Mouse (Mus musculus) ES-Bruce4 (cell line): Measurements from ENCODE around the gene Nop10. TPM values are rescaled to one million over a fixed set of nuclear protein-coding genes. Genes with fewer than 3 reads are reported as not detected.

ENCODE experiments used
- H3K27ac ChIP-seq: 2 replicates; pipeline ENCODE4 v1.5.1; 2012; ENCODE audit warnings: low read length, inconsistent platforms; ENCODE audit not compliant: insufficient read depth
- H3K27me3 ChIP-seq: 2 replicates; pipeline ENCODE4 v1.6.1; 2012; ENCODE audit warnings: mild to moderate bottlenecking, low read length, inconsistent platforms; ENCODE audit not compliant: control insufficient read depth, poor library complexity, insufficient read depth, severe bottlenecking
- H3K36me3 ChIP-seq: 2 replicates; pipeline ENCODE4 v1.6.1; 2012; ENCODE audit warnings: inconsistent platforms, mild to moderate bottlenecking, low read length, moderate library complexity; ENCODE audit not compliant: control insufficient read depth, poor library complexity, insufficient read depth, severe bottlenecking
- H3K4me1 ChIP-seq: one replicate; pipeline ENCODE4 v1.8.1; 2011; ENCODE audit warnings: low read length; ENCODE audit not compliant: control insufficient read depth, insufficient read depth
- H3K4me3 ChIP-seq: 2 replicates; pipeline ENCODE4 v1.5.1; 2011; ENCODE audit warnings: low read depth, mild to moderate bottlenecking, low read length
- H3K9ac ChIP-seq: 2 replicates; pipeline ENCODE4 v1.6.1; 2012; ENCODE audit warnings: low read depth, mild to moderate bottlenecking, inconsistent platforms; ENCODE audit not compliant: poor library complexity, severe bottlenecking
- H3K9me3 ChIP-seq: replicated peaks from 2 replicates; pipeline ENCODE4 v1.6.1; 2012; ENCODE audit warnings: mild to moderate bottlenecking, low read length, inconsistent platforms; ENCODE audit not compliant: control insufficient read depth, poor library complexity, insufficient read depth, severe bottlenecking
- CTCF ChIP-seq: IDR thresholded peaks from one replicate; pipeline ENCODE4 v1.8.1; 2011; ENCODE audit warnings: low read depth, low read length
- EP300 ChIP-seq: IDR thresholded peaks from 2 replicates; pipeline ENCODE4 v1.6.1; 2011; ENCODE audit warnings: low read depth, low read length; ENCODE audit not compliant: insufficient read depth
- POLR2A ChIP-seq: IDR thresholded peaks from one replicate; pipeline ENCODE4 v1.8.1; 2011; ENCODE audit warnings: low read length; ENCODE audit not compliant: insufficient read depth
- polyA plus RNA-seq: library from polyadenylated mRNA; stranded (reverse); fragments of >200 nt; gene quantifications from 2 replicates; pipeline ENCODE4 v1.2.4, GENCODE M21; 2011; ENCODE audit warnings: low read depth; ENCODE audit not compliant: missing spikeins, insufficient read depth, insufficient read length

Gene Nop10
- polyA plus RNA-seq, 1 experiment: 129 TPM

DNA sequence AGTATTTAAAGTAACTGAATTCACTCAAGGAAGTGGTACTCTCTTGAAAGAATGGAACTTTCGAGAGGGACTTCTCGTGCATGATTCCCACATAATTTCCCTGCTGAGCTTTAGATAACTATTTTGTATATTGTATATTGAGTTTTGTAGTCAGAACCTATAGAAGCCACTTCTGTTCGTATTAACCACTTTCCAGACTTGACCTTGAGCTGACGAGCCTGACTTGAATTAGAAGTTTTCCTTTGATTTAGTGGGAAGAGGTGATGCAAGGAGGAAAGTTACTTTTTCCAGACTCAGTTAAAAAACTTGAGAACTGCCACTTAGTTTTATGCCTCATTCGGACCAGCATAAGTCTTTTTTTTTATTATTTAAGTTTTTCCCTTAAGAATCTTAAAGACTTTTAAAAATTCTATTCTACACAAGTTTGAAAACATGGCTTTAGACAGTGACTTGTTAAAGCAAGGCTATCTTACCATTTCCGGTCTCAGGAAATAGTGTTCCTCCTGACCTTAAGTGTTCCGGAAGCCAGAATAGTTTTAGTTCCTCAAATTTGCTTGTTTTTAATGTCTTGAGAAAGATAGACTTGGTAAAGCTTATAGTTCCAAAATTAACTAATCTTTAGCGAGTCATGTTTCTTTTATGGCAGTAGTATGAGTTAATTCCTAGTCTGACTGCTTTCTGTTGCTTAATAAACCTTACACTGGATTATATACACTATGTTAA lies 6.0 kb downstream of the Nop10 start:
- Histone ChIP-seq H3K27ac (no peak overlapping the region), H3K9me3 (no peaks in the 10 kb centered on the region), H3K36me3 (peaks cover 5% of the 10 kb centered on the region), H3K4me1 (no peaks in the 10 kb centered on the region), H3K4me3 (no peak overlapping the region), H3K9ac (peak overlapping the region; percentile 29; the same call in 1 of the 2 replicates), H3K27me3 (no peaks in the 10 kb centered on the region)
- TF ChIP-seq CTCF: no peak

DNA sequence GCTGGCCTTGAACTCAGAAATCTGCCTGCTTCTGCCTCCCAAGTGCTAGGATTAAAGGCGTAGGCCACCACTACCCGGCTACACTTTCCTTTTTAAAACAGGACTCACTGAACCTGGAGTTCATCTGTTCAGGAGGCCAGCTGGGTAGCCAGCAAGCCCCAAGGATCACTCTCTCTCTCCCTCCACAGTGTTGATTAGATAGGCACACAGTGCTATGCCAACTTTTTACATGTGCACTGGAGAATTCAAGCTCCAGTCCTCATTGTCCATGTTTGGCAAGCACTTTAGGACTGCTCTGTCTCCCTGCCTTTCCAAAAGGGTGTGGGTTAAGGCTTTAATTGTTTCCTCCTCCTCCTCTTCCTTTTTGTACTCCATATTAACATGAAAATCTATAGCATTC lies 8.3 kb downstream of the Nop10 start:
- no peaks in the 10 kb centered on the region for H3K27me3 ChIP-seq
- TF ChIP-seq CTCF (no peak), POLR2A (no peak), EP300 (no peak)
- no peaks in the 10 kb centered on the region for H3K36me3 ChIP-seq
- no peaks in the 10 kb centered on the region for H3K9me3 ChIP-seq
- no peak overlapping the region for H3K9ac ChIP-seq
- H3K4me3 ChIP-seq: no peak overlapping the region
- H3K4me1 ChIP-seq: no peaks in the 10 kb centered on the region
- H3K27ac ChIP-seq: no peak overlapping the region

DNA sequence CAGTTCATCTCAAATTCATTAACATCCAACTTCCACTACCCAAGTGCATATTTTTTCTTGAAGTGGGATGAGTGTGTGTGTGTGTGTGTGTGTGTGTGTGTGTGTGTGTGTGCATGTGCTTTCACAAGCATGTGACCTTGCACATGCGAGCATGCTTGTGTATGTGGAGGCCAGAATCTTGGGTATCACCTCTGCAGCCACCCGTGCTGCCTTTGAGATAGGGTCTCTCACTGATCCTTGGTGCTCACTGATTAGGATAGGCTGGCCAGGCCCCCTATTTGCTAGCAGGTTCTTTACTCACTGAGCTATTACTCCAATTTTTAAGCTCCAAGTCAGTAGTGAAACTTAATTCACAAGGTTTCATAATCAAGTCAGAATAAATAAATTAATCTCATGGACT lies 11.2 kb downstream of the Nop10 start:
- Histone ChIP-seq H3K27ac (no peak overlapping the region), H3K9ac (no peak overlapping the region), H3K4me3 (no peak overlapping the region), H3K4me1 (no peaks in the 10 kb centered on the region), H3K36me3 (no peaks in the 10 kb centered on the region), H3K9me3 (no peaks in the 10 kb centered on the region), H3K27me3 (no peaks in the 10 kb centered on the region)
- TF ChIP-seq EP300 (no peak), CTCF (no peak), POLR2A (no peak)

DNA sequence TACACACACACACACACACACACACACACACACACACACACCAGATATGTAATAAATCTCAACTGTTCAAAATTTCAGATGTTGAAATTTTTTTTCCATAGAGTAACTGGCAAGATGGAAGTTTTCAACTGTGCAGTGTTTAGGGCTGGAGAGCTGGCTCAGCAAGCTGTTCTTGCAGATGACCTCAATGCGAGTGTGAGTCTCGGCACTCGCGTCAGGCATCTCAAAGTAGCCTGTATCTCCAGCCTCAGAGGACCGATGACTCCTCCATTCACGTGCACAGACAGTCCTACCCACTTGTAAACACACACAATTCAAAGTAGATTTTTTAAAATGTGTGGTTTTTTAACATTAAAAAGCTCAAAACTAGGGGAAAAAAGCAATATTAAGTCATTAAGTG lies 11.7 kb downstream of the Nop10 start:
- Histone ChIP-seq H3K27me3 (no peaks in the 10 kb centered on the region), H3K4me3 (no peak overlapping the region), H3K9me3 (no peaks in the 10 kb centered on the region), H3K9ac (no peak overlapping the region), H3K4me1 (no peaks in the 10 kb centered on the region), H3K36me3 (no peaks in the 10 kb centered on the region), H3K27ac (no peak overlapping the region)
- TF ChIP-seq POLR2A (no peak), EP300 (no peak), CTCF (no peak)

DNA sequence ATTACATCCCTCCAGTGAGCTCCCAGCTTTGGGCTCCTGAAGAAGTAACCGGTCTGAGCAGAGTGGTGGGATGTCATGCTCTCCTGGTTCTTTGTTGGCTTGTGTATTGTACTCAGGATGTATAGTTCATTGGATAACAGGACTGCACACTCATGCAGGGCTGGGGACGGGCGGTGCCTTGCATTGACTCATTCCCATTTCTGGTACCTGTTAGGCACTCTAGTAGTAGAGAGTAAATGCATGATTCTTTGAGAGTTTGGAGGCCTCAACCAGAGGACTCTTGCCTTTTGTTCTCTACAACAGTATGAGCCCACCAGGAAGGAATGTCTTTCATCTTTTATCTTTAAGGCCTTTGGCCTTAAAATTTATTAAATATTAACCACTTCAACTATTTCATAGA lies 15.1 kb downstream of the Nop10 start:
- Histone ChIP-seq H3K27ac (no peak overlapping the region), H3K4me3 (no peak overlapping the region), H3K4me1 (no peaks in the 10 kb centered on the region), H3K9me3 (no peaks in the 10 kb centered on the region), H3K36me3 (no peaks in the 10 kb centered on the region), H3K27me3 (no peaks in the 10 kb centered on the region), H3K9ac (no peak overlapping the region)
- TF ChIP-seq POLR2A (no peak), CTCF (no peak), EP300 (no peak)

DNA sequence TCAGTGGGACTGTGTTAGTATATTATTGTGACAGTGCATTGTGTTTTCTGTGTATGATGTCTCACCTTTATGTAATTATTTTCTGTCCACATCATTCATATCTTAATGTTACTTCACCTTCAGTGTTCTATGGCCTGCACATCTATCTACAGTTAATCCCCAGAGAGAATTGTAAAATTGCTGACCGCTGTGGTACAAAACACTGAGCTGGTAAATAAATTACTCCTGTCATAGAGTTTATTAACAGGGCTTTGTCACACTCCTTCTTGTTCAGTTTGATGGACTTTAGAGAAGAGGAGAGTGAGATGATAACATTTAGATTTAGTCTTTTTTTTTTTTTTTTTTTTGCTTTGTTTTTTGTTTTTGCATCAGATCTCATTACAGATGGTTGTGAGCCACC lies 21.1 kb downstream of the Nop10 start:
- H3K9ac ChIP-seq: no peak overlapping the region
- no peak overlapping the region for H3K27ac ChIP-seq
- no peaks in the 10 kb centered on the region for H3K9me3 ChIP-seq
- H3K4me1 ChIP-seq: no peaks in the 10 kb centered on the region
- H3K27me3 ChIP-seq: no peaks in the 10 kb centered on the region
- TF ChIP-seq EP300: no peak
- TF ChIP-seq POLR2A: no peak
- TF ChIP-seq CTCF: no peak
- H3K36me3 ChIP-seq: no peaks in the 10 kb centered on the region
- no peak overlapping the region for H3K4me3 ChIP-seq
